Mouse (Mus musculus): ENCODE data around the gene Dock7. TPM values are rescaled to one million over a fixed set of nuclear protein-coding genes. Genes with fewer than 3 reads are reported as not detected.
A peak's percentile ranks its signal among the peaks of the same experiment; 100 is the strongest.

The Dock7 gene
- polyA plus RNA-seq, 1 experiment from 2014 or later: 5.2 TPM

DNA sequence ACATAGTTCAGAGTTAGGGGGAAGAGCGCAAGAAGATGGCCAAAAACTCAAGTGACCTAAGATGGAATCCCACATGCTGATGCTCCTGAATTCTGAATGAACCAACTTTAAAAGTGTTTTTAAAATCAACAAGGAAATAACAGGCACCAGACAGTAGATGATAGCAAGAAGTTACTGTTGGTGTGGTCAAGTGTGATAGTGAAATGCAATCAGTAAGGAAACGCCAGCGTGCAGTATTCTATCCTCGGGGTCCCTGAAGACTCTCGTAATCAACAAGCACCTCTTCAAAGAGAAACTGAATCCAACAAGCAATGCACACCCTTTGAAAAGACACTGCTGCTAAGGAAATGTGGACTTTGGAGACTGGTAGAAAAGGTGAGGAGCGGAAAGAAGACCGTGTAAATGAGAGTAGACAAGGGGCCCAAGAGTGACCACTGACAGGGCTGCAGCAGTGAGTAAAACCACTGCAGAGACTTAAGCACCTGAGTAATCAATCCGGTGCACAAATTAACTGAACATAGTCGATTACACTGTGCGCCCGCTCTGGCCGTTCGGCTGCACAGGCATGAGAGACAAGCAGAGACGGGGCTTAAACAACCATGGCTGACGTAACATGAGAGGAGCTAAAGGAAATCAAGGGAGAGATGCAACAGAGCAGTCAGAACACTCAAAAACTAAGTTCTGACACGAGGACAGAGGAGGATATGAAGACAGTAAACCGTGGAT is 32.8 kb downstream of the Dock7 start:
- 0 out of 2 replicates have a peak, but pooled peaks cover 1% of the 10 kb centered on the region for H3K36me3 ChIP-seq (replicated peaks; ENCODE audit: insufficient read depth, low read length)
- 0 out of 2 replicates have a peak, but pooled peaks cover 4% of the 10 kb centered on the region for H3K4me1 ChIP-seq (ENCODE audit: insufficient read depth)
- H3K27me3 ChIP-seq (ENCODE audit: insufficient read depth, low read length): no peaks in the 10 kb centered on the region
- no peaks in the 10 kb centered on the region for H3K9me3 ChIP-seq (ENCODE audit: low read length)
- no peak overlapping the region for H3K9ac ChIP-seq (replicated peaks)
- peak overlapping the region; percentile 4; the same call in 1 of the 2 replicates for H3K4me3 ChIP-seq (ENCODE audit: low read depth, low read length)
- H3K27ac ChIP-seq (ENCODE audit: low read depth): no peak overlapping the region
- TF ChIP-seq EP300 (IDR thresholded peaks at IDR 0.05; ENCODE audit: low read depth): peak; percentile 77
- no peak for TF ChIP-seq CTCF (IDR thresholded peaks at IDR 0.05; ENCODE audit: low read depth)
- H3K4me2 ChIP-seq (ENCODE audit: low read depth, low read length): peak overlapping the region; percentile 26; the same call in 1 of the 2 replicates
- WGBS (ENCODE audit: insufficient replicate concordance): 65% methylated on average over 17 of the region's 17 CpGs
- ATAC-seq: no peak
- DNase-seq: no peak

DNA sequence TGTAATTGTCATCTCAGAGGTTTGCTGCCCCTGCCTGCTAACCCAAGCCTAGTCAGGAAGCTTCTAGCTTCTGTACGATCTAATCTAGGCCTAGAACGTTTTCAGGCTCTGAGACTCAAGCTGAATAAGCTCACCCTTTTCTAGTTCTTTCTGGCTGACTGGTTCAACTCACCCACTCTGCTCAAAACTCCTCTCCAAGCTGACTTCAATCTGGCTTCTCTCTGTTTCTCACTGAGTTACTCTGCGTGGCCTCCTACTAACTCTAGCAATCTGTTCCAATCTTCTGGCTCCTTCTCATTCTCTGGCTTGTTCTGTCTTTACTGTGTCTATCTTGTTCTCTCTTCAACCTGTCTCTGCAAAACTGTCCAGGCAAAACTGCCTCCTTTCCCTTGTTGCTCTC is 36.9 kb downstream of the Dock7 start:
- H3K4me1 ChIP-seq (ENCODE audit: insufficient read depth): no peaks in the 10 kb centered on the region
- no peaks in the 10 kb centered on the region for H3K9me3 ChIP-seq (ENCODE audit: low read length)
- 66% methylated on average over 3 of the region's 3 CpGs for WGBS (ENCODE audit: insufficient replicate concordance)
- DNase-seq (no peak), ATAC-seq (no peak)
- TF ChIP-seq EP300 (IDR thresholded peaks at IDR 0.05; ENCODE audit: low read depth) (no peak), CTCF (IDR thresholded peaks at IDR 0.05; ENCODE audit: low read depth) (no peak)
- H3K36me3 ChIP-seq (replicated peaks; ENCODE audit: insufficient read depth, low read length): 0 out of 2 replicates have a peak, but pooled peaks cover 8% of the 10 kb centered on the region
- no peak overlapping the region for H3K9ac ChIP-seq (replicated peaks)
- no peak overlapping the region for H3K4me3 ChIP-seq (ENCODE audit: low read depth, low read length)
- no peak overlapping the region for H3K4me2 ChIP-seq (ENCODE audit: low read depth, low read length)
- no peaks in the 10 kb centered on the region for H3K27me3 ChIP-seq (ENCODE audit: insufficient read depth, low read length)
- no peak overlapping the region for H3K27ac ChIP-seq (ENCODE audit: low read depth)

GRCm38 (mm10) chr4:99081169-99081568 is 39.5 kb downstream of the Dock7 start:
- H3K27ac ChIP-seq (ENCODE audit: low read depth): no peak overlapping the region
- H3K9me3 ChIP-seq (ENCODE audit: low read length): no peaks in the 10 kb centered on the region
- H3K4me2 ChIP-seq (ENCODE audit: low read depth, low read length): no peak overlapping the region
- ATAC-seq: no peak
- no peak overlapping the region for H3K9ac ChIP-seq (replicated peaks)
- H3K4me3 ChIP-seq (ENCODE audit: low read depth, low read length): no peak overlapping the region
- no peak for DNase-seq
- H3K36me3 ChIP-seq (replicated peaks; ENCODE audit: insufficient read depth, low read length): peaks cover 11% of the 10 kb centered on the region; the same call in 1 of the 2 replicates
- TF ChIP-seq CTCF (IDR thresholded peaks at IDR 0.05; ENCODE audit: low read depth) (no peak), EP300 (IDR thresholded peaks at IDR 0.05; ENCODE audit: low read depth) (no peak)
- H3K4me1 ChIP-seq (ENCODE audit: insufficient read depth): no peaks in the 10 kb centered on the region
- H3K27me3 ChIP-seq (ENCODE audit: insufficient read depth, low read length): no peaks in the 10 kb centered on the region
- 59% methylated on average over 1 of the region's 1 CpGs for WGBS (ENCODE audit: insufficient replicate concordance)

DNA sequence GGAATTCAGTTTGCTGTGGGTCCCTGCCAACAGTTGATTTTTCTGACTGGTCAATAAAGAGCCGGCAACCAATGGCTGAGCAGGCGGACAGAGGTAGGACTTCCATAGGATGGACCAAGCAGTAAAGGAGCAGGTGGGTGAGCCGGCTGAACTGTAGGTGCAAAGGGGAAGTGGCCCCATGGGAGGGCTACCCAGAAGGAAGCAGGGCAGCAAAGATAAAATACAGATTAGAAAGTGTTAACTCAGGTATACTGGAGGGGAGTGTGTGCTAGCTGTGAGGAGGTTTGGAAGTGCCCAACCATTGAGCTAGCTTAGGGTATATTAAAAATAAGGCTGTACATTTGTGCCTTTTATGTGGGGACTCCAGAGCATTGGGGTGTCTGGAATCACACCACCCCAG is 42.7 kb downstream of the Dock7 start:
- H3K4me3 ChIP-seq (ENCODE audit: low read depth, low read length): no peak overlapping the region
- no peak overlapping the region for H3K4me2 ChIP-seq (ENCODE audit: low read depth, low read length)
- H3K9me3 ChIP-seq (ENCODE audit: low read length): no peaks in the 10 kb centered on the region
- peaks cover 12% of the 10 kb centered on the region; the same call in 1 of the 2 replicates for H3K36me3 ChIP-seq (replicated peaks; ENCODE audit: insufficient read depth, low read length)
- no peak for DNase-seq
- WGBS (ENCODE audit: insufficient replicate concordance): 63% methylated on average over 3 of the region's 3 CpGs
- H3K27ac ChIP-seq (ENCODE audit: low read depth): no peak overlapping the region
- H3K27me3 ChIP-seq (ENCODE audit: insufficient read depth, low read length): no peaks in the 10 kb centered on the region
- no peak overlapping the region for H3K9ac ChIP-seq (replicated peaks)
- no peak for ATAC-seq
- TF ChIP-seq CTCF (IDR thresholded peaks at IDR 0.05; ENCODE audit: low read depth) (no peak), EP300 (IDR thresholded peaks at IDR 0.05; ENCODE audit: low read depth) (no peak)
- H3K4me1 ChIP-seq (ENCODE audit: insufficient read depth): no peaks in the 10 kb centered on the region

GRCm38 (mm10) chr4:99068806-99069205 is 51.9 kb downstream of the Dock7 start:
- ATAC-seq (no peak), DNase-seq (no peak)

DNA sequence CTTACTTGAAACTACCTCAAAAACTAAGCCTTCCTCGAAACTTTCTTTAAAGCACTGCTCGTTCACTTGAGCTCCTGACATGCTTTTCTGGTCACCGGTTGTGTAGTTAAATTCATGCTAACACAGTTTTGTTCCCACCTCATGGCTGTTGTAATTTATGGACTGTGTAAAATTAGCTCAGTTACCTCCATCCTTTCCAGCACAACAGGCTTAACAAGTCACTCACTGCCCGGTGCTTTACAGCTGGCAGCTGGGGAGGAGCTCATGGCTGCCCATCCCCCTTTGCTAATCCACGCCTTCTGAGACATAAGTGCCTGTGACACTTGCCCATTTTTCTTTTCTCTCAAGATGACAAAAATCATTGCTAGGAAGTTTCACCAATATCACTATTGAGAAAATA is 56.2 kb downstream of the Dock7 start:
- ATAC-seq (no peak), DNase-seq (no peak)
- Histone ChIP-seq H3K9ac (replicated peaks) (no peak overlapping the region), H3K36me3 (replicated peaks; ENCODE audit: insufficient read depth, low read length) (peaks cover 11% of the 10 kb centered on the region; the same call in 1 of the 2 replicates), H3K9me3 (ENCODE audit: low read length) (no peaks in the 10 kb centered on the region), H3K4me2 (ENCODE audit: low read depth, low read length) (no peak overlapping the region), H3K27me3 (ENCODE audit: insufficient read depth, low read length) (no peaks in the 10 kb centered on the region), H3K4me1 (ENCODE audit: insufficient read depth) (no peaks in the 10 kb centered on the region), H3K4me3 (ENCODE audit: low read depth, low read length) (no peak overlapping the region), H3K27ac (ENCODE audit: low read depth) (no peak overlapping the region)
- 77% methylated on average over 5 of the region's 5 CpGs for WGBS (ENCODE audit: insufficient replicate concordance)
- TF ChIP-seq CTCF (IDR thresholded peaks at IDR 0.05; ENCODE audit: low read depth): no peak
- TF ChIP-seq EP300 (IDR thresholded peaks at IDR 0.05; ENCODE audit: low read depth): no peak

More at GRCm38 (mm10) chr4:99068806-99069205, 51.9 kb downstream of the Dock7 start:
- 76% methylated on average over 6 of the region's 6 CpGs for WGBS (ENCODE audit: insufficient replicate concordance)
- peaks cover 12% of the 10 kb centered on the region for H3K36me3 ChIP-seq (replicated peaks; ENCODE audit: insufficient read depth, low read length)
- no peak overlapping the region for H3K27ac ChIP-seq (ENCODE audit: low read depth)
- TF ChIP-seq EP300 (IDR thresholded peaks at IDR 0.05; ENCODE audit: low read depth) (no peak), CTCF (IDR thresholded peaks at IDR 0.05; ENCODE audit: low read depth) (0 out of 2 replicates have a peak, but pooled peaks have one; percentile 17)
- H3K4me2 ChIP-seq (ENCODE audit: low read depth, low read length): no peak overlapping the region
- no peak overlapping the region for H3K9ac ChIP-seq (replicated peaks)
- H3K27me3 ChIP-seq (ENCODE audit: insufficient read depth, low read length): no peaks in the 10 kb centered on the region
- no peak overlapping the region for H3K4me3 ChIP-seq (ENCODE audit: low read depth, low read length)
- no peaks in the 10 kb centered on the region for H3K9me3 ChIP-seq (ENCODE audit: low read length)
- no peaks in the 10 kb centered on the region for H3K4me1 ChIP-seq (ENCODE audit: insufficient read depth)
